Mouse (Mus musculus): Measurements from ENCODE around the gene Rps23.
"Not testable (repeated sequence)": the region's sequence is repeated elsewhere in the genome, so short reads cannot be mapped to it uniquely, and the experiment has no call there.

Rps23 gene

DNA sequence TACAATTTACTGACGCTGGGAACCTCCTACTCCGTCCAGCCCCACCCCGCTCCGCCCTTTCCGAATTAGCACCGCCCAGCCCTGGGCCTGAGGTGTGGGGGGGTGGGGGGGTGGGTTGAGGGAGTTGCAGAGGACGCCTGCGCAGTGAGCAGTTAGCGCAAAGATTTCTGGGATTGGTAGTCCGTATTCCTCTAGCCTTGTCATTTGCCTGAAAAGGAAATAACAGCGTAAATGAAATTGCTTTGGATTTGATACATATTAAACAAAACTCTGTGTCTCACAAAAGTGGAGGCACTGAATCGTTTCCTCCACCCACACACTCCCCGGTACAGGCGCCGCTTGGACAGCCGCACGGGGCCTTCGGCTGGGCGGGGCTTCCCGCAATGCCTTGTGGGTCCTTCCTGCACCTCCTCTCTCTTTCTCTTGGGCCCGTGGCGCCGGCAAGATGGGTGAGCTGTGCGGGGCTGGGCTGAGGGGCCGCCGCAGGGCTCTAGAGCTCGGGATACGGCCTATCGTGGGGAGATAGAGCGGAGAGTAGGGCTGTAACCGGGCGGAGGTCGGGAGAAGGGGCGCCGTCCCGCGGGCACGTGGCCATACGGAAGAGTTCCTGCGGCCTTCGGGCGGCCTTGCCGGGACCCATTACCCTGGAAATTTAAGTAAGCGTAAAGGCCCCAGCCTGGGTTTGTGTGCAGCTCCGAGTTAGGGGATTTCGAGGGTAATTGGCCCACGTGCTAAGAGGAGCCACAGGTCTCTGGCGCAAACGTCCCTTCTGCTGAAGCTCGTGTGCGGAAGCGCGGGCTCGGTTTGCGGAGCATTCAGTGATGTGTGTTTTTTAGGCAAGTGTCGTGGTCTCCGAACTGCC, at the start of gene Rps23:
TSS of gene Rps23 (plus strand) at position 208 of the 862 bp plus-strand sequence.
- DNase-seq (ENCODE audit: low spot score) = peak; percentile 93

DNA sequence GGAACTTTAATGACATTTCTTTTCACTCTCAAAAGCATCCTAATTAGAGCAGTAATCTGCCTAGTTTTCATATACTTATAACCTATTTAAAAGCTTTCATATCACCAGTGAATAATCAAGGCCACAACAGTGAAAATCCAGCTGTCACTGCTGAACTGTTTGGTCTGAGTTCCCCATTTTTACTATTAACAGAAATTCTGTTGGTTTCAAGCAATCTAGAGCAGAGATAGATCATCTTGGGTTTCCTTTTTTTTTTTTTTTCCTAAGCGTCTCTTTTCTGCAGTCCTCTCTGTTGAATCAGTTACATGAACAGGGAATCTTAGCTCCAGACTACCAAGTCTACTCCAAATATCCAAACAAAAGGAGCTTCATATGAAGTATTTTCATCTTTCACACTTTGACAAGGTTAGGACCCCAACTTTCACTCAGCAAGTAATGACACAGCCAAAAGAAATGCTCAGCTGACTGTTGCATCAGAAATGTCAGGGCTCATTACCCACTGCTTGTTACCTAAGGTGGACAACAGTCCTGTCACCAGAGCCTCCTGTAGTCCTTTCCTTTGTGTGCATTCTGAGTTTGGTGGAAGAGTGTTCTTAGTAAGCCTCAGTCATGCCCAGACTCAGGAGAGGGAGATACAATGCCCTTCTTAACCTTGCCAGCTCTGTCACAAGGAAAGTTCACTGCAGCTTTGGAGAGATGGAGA, 40.9 kb upstream of the Rps23 start:
- no peak for DNase-seq (ENCODE audit: low spot score)

- no peak for DNase-seq (ENCODE audit: low spot score)
Observed at GRCm38 (mm10) chr13:90885856-90886532, 36.8 kb upstream of the Rps23 start.

- DNase-seq (ENCODE audit: low spot score) = peak; percentile 21
Observed at GRCm38 (mm10) chr13:90886568-90886983, 36.2 kb upstream of the Rps23 start.

- DNase-seq (ENCODE audit: low spot score) = no peak
Observed at GRCm38 (mm10) chr13:90890111-90890510, 32.6 kb upstream of the Rps23 start.

- no peak for DNase-seq (ENCODE audit: low spot score)
Observed at GRCm38 (mm10) chr13:90894819-90895218, 27.9 kb upstream of the Rps23 start.

- no peak for DNase-seq (ENCODE audit: low spot score)
Observed at GRCm38 (mm10) chr13:90896098-90896497, 26.7 kb upstream of the Rps23 start.

GRCm38 (mm10) chr13:90896821-90897220, 25.9 kb upstream of the Rps23 start:
- DNase-seq (ENCODE audit: low spot score) = no peak

- DNase-seq (ENCODE audit: low spot score) = no peak
Observed at GRCm38 (mm10) chr13:90905176-90905575, 17.6 kb upstream of the Rps23 start, which contains the start of gene Atp6ap1l. Gene Atp6ap1l, minus strand, starts transcription at chr13:90905355.

DNA sequence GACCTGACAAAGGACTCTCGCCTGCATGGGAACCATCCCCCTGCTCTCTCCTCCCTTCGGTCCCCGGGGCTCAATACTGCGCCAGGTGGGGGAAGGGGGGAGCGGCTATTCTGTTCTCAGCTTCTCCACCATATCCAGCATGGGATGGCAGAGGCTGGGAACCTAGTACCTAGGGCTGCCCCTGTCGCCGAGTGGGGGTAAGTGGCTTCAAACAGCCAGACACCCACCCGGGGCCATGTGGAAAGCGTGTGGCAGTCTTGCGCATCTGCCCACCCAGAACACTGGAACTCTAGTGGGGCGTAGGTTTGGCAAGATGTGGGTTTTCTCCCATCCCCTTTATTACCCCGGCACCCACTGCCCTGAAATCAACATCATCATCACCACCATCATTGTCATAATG, 15.4 kb upstream of the Rps23 start:
- DNase-seq (ENCODE audit: low spot score) = no peak

DNA sequence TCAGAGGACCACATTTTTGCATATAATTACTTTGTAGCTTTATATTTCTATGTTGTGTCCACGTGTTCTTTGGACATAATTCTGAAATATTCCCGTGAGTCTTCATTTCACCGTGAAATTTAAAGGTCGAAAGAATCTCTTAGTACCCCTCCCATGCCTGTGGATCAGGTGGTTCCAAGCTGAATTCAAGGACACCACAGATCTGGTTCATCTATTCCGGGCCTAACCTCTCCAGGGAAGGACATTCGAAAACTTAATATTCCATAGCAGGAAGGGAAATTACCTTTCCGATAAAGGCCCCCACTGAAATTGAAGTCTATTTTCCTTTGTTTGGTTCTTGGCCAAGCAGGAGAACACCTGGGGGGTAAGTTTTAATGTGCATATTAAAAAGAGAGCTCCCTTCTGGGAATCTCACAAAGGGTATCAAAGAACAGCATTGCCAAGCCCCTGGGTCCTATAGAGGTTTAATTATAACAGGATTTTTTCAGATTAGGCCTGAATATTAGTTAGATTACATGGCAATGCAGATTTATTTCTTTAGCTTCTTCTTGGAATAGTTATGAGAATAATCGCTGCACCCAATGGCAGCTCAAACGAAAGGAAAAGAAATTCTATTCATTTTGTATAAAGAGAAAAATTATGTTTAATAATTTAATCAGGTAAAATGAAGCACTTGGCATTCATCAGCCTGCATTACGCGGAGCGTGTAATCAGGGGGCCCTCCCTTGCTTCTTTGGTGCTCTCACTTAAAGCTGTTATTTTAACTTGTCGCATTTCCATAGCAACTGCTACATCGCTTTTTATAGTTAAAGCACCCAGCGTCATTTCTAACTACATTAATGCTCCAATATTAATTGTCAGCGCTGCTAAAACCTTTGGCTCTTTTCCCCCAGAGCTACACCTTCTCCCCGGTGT, 9.7 kb upstream of the Rps23 start:
- DNase-seq (ENCODE audit: low spot score) = no peak

GRCm38 (mm10) chr13:90913675-90914192, 9.0 kb upstream of the Rps23 start:
- DNase-seq (ENCODE audit: low spot score) = no peak

DNA sequence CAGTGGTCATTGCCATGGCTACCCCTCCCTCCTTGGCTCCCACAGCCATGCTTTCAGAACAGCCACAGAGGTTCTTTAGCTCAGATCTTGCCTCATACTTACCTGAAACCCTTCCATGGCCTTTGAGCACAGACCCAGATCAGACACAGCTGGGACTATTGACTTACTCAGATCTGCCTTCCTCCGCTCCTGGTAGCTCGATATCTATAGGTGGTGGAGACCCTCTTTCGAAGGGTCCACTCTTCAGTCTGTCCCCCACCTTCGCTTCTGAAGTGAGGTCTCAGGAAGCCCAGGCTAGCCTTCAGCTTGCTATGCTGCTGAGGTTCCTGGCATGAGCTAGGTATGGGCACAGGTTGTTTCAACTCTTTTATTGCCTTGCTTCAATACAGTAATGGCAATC, 8.0 kb upstream of the Rps23 start:
- no peak for DNase-seq (ENCODE audit: low spot score)

DNA sequence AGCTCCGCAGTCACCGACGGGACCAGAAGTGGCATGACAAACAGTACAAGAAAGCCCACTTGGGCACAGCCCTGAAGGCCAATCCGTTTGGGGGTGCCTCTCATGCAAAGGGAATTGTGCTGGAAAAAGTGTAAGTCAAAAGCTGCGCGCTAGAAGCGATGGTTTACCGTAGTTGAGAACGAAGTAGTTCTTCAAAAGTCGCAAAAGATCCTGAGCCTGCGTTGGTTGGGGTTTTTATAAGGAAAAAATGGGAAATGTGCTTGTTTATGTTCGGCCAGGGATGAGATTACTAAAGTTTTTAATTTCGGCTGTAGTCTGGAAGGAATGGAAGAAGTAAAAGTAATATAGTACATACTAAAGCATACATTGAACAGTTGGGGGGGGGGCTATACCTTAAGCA, 859 bp downstream of the Rps23 start:
- not testable (repeated sequence) for DNase-seq (ENCODE audit: low spot score)

DNA sequence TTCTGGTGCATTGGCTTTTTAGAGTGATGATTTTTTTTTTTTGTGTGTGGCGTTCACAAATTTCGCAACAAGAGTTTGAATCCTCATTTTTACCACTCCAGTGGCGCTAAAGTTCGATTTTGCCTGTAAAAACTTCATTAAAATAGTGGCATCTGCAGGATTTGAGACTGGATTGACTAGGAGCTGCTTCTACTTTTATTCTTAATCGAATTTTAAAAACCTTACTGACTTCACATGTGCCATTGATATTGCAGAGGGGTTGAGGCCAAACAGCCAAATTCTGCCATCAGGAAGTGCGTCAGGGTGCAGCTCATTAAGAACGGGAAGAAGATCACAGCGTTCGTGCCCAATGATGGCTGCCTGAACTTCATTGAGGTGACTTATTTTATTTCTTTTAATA, 1.3 kb downstream of the Rps23 start:
- DNase-seq (ENCODE audit: low spot score) = no peak

GRCm38 (mm10) chr13:90925191-90925590, 2.4 kb downstream of the Rps23 start:
- DNase-seq (ENCODE audit: low spot score) = no peak

GRCm38 (mm10) chr13:90926125-90926765, 3.5 kb downstream of the Rps23 start:
- DNase-seq (ENCODE audit: low spot score) = no peak

DNA sequence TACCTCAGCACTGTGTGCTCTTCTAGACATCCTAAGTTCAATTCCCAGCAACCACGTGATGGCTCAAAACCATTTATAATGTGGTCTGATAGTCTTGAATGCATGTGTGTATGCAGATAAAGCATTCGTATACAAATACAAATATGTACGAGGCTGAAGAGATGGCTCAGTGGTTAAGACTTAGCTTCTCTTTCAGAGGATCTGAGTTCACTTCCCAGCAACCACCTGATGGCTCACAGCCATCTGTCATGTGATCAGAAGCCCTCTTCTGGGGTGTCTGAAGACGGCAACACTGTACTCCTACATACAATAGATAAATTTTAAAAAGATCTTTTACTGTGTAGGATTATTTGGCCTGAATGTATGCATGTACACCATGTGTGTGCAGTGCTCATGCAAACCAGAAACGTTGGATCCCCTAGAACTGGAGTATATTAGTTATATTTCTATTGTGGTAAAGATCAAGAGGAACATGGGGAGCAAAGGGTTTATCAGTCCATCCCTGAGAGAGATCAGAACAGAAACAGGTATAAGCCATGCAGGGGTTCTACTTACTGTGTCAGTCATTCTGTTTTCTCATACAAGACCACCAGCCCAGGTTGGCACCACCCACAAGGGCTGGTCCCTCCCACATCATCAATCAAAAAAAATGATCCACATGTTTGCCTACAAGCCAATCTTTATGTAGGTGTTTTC, 4.3 kb downstream of the Rps23 start:
- DNase-seq (ENCODE audit: low spot score) = no peak

- not testable (repeated sequence) for DNase-seq (ENCODE audit: low spot score)
Observed at GRCm38 (mm10) chr13:90928266-90928665, 5.5 kb downstream of the Rps23 start.

- DNase-seq (ENCODE audit: low spot score) = peak; percentile 39
Observed at GRCm38 (mm10) chr13:90929847-90930246, 7.1 kb downstream of the Rps23 start.

Measured in spleen, adult 12 weeks (tissue).